Mouse (Mus musculus) CH12.LX (cell line): ENCODE measurements around the gene Aldob.

Source experiments
- CTCF ChIP-seq, 2 experiments: IDR thresholded peaks in 1 of 2; conservative IDR thresholded peaks in 1 of 2; 2 replicates each; pipeline ENCODE4 v1.5.1; 2011 to 2012; ENCODE audit warnings: low read depth in 2 of 2, low read length in 2 of 2, improper control_type of control experiment in 1 of 2, inconsistent platforms in 1 of 2, mild to moderate bottlenecking in 1 of 2, moderate library complexity in 1 of 2
- NELFE ChIP-seq: IDR thresholded peaks from 2 replicates; pipeline ENCODE4 v1.6.1; 2011; ENCODE audit warnings: low read depth, low read length, improper control_type of control experiment
- POLR2A ChIP-seq: IDR thresholded peaks from 2 replicates; pipeline ENCODE4 v1.6.1; 2011; ENCODE audit warnings: low read depth, mild to moderate bottlenecking, improper control_type of control experiment, low read length

DNA sequence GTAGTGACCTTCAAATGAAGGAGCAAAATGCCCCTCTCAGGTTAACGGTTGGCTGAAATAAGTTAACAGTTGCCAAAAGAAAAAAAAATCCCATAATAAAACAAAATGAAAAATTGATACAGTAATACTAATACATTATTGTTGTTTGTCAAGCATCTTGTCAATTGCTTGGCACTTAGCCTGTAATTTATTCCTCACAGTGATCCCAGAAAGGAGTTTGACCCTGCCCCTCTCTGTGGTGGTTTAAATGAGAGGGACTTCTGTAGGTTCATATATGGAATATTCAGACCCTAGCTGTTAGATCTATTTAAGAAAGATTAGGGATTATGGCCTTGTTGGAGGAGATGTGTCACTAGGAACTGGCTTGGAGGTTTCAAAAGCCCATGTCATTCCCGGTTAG, 3.3 kb downstream of the Aldob start:
- TF ChIP-seq CTCF (conservative IDR thresholded peaks at IDR 0.05 in 1 of 2, IDR thresholded peaks at IDR 0.05 in 1 of 2; ENCODE audit: low read depth in 2 of 2, low read length in 2 of 2) (no peak), NELFE (no peak), POLR2A (no peak)
